Mouse (Mus musculus): ENCODE results near the gene Elmo1. TPM values are rescaled to one million over a fixed set of nuclear protein-coding genes. Genes with fewer than 3 reads are reported as not detected.

Gene Elmo1
- polyA plus RNA-seq, 1 experiment from 2014 or later = 49.5 TPM

GRCm38 (mm10) chr13:20473641-20474078, 383.3 kb downstream of the Elmo1 start:
- H3K27ac ChIP-seq (ENCODE audit: low read depth, low read length) = peak overlapping the region; percentile 69
- peak overlapping the region; percentile 70 for H3K4me2 ChIP-seq (ENCODE audit: low read depth, low read length)
- H3K4me3 ChIP-seq (ENCODE audit: low read depth, low read length) = peak overlapping the region; percentile 44
- H3K4me1 ChIP-seq (ENCODE audit: control insufficient read depth, insufficient read depth, low read length) = peaks cover 23% of the 10 kb centered on the region
- H3K9me3 ChIP-seq (ENCODE audit: control insufficient read depth, low read length) = no peaks in the 10 kb centered on the region
- no peaks in the 10 kb centered on the region for H3K36me3 ChIP-seq (ENCODE audit: control insufficient read depth, insufficient read depth, low read length)
- 35% methylated on average over 7 of the region's 7 CpGs for WGBS
- H3K9ac ChIP-seq (replicated peaks; ENCODE audit: low read depth, low read length) = peak overlapping the region; percentile 46
- no peaks in the 10 kb centered on the region for H3K27me3 ChIP-seq (ENCODE audit: control insufficient read depth, insufficient read depth, low read length)
- ATAC-seq (ENCODE audit: low read depth) = no peak

GRCm38 (mm10) chr13:20474600-20474999, 384.2 kb downstream of the Elmo1 start:
- ATAC-seq (ENCODE audit: low read depth) = no peak
- Histone ChIP-seq H3K4me2 (ENCODE audit: low read depth, low read length) (peak overlapping the region; percentile 70), H3K4me3 (ENCODE audit: low read depth, low read length) (peak overlapping the region; percentile 44), H3K27me3 (ENCODE audit: control insufficient read depth, insufficient read depth, low read length) (no peaks in the 10 kb centered on the region), H3K9ac (replicated peaks; ENCODE audit: low read depth, low read length) (peak overlapping the region; percentile 46), H3K4me1 (ENCODE audit: control insufficient read depth, insufficient read depth, low read length) (peaks cover 23% of the 10 kb centered on the region), H3K9me3 (ENCODE audit: control insufficient read depth, low read length) (no peaks in the 10 kb centered on the region), H3K36me3 (ENCODE audit: control insufficient read depth, insufficient read depth, low read length) (no peaks in the 10 kb centered on the region), H3K27ac (ENCODE audit: low read depth, low read length) (peak overlapping the region; percentile 69; the same call in 1 of the 2 replicates)
- 73% methylated on average over 4 of the region's 4 CpGs for WGBS

GRCm38 (mm10) chr13:20481805-20482204, 391.4 kb downstream of the Elmo1 start:
- no peak overlapping the region for H3K4me2 ChIP-seq (ENCODE audit: low read depth, low read length)
- H3K9ac ChIP-seq (replicated peaks; ENCODE audit: low read depth, low read length) = no peak overlapping the region
- no peak overlapping the region for H3K27ac ChIP-seq (ENCODE audit: low read depth, low read length)
- 91% methylated on average over 1 of the region's 1 CpGs for WGBS
- H3K4me3 ChIP-seq (ENCODE audit: low read depth, low read length) = no peak overlapping the region
- H3K9me3 ChIP-seq (ENCODE audit: control insufficient read depth, low read length) = no peaks in the 10 kb centered on the region
- ATAC-seq (ENCODE audit: low read depth) = no peak
- no peaks in the 10 kb centered on the region for H3K36me3 ChIP-seq (ENCODE audit: control insufficient read depth, insufficient read depth, low read length)
- 0 out of 2 replicates have a peak, but pooled peaks cover 2% of the 10 kb centered on the region for H3K4me1 ChIP-seq (ENCODE audit: control insufficient read depth, insufficient read depth, low read length)
- H3K27me3 ChIP-seq (ENCODE audit: control insufficient read depth, insufficient read depth, low read length) = no peaks in the 10 kb centered on the region

GRCm38 (mm10) chr13:20489110-20489509, 398.7 kb downstream of the Elmo1 start:
- no peaks in the 10 kb centered on the region for H3K9me3 ChIP-seq (ENCODE audit: control insufficient read depth, low read length)
- no peak overlapping the region for H3K9ac ChIP-seq (replicated peaks; ENCODE audit: low read depth, low read length)
- H3K4me3 ChIP-seq (ENCODE audit: low read depth, low read length) = no peak overlapping the region
- H3K4me1 ChIP-seq (ENCODE audit: control insufficient read depth, insufficient read depth, low read length) = peaks cover 3% of the 10 kb centered on the region; the same call in 1 of the 2 replicates
- no peaks in the 10 kb centered on the region for H3K36me3 ChIP-seq (ENCODE audit: control insufficient read depth, insufficient read depth, low read length)
- no peak overlapping the region for H3K4me2 ChIP-seq (ENCODE audit: low read depth, low read length)
- WGBS = 69% methylated on average over 3 of the region's 3 CpGs
- no peak overlapping the region for H3K27ac ChIP-seq (ENCODE audit: low read depth, low read length)
- 0 out of 2 replicates have a peak, but pooled peaks have one; percentile 45 for ATAC-seq (ENCODE audit: low read depth)
- H3K27me3 ChIP-seq (ENCODE audit: control insufficient read depth, insufficient read depth, low read length) = no peaks in the 10 kb centered on the region

- no peaks in the 10 kb centered on the region for H3K36me3 ChIP-seq (ENCODE audit: control insufficient read depth, insufficient read depth, low read length)
- H3K4me2 ChIP-seq (ENCODE audit: low read depth, low read length) = no peak overlapping the region
- H3K4me3 ChIP-seq (ENCODE audit: low read depth, low read length) = no peak overlapping the region
- peak; percentile 44; the same call in 1 of the 2 replicates for ATAC-seq (ENCODE audit: low read depth)
- peaks cover 3% of the 10 kb centered on the region; the same call in 1 of the 2 replicates for H3K4me1 ChIP-seq (ENCODE audit: control insufficient read depth, insufficient read depth, low read length)
- WGBS = 63% methylated on average over 8 of the region's 8 CpGs
- no peaks in the 10 kb centered on the region for H3K9me3 ChIP-seq (ENCODE audit: control insufficient read depth, low read length)
- H3K9ac ChIP-seq (replicated peaks; ENCODE audit: low read depth, low read length) = no peak overlapping the region
- no peaks in the 10 kb centered on the region for H3K27me3 ChIP-seq (ENCODE audit: control insufficient read depth, insufficient read depth, low read length)
- H3K27ac ChIP-seq (ENCODE audit: low read depth, low read length) = no peak overlapping the region
These were observed 399.5 kb downstream of the Elmo1 start for GRCm38 (mm10) chr13:20489698-20490417.

- WGBS = 72% methylated on average over 5 of the region's 5 CpGs
- no peaks in the 10 kb centered on the region for H3K9me3 ChIP-seq (ENCODE audit: control insufficient read depth, low read length)
These were observed 400.6 kb downstream of the Elmo1 start for GRCm38 (mm10) chr13:20490860-20491594.

GRCm38 (mm10) chr13:20491666-20492065, 401.3 kb downstream of the Elmo1 start:
- peaks cover 3% of the 10 kb centered on the region; the same call in 1 of the 2 replicates for H3K4me1 ChIP-seq (ENCODE audit: control insufficient read depth, insufficient read depth, low read length)
- 73% methylated on average over 3 of the region's 3 CpGs for whole genome bisulfite sequencing
- ATAC-seq (ENCODE audit: low read depth) = no peak

More at GRCm38 (mm10) chr13:20490860-20491594, 400.6 kb downstream of the Elmo1 start:
- H3K4me2 ChIP-seq (ENCODE audit: low read depth, low read length) = no peak overlapping the region
- H3K4me3 ChIP-seq (ENCODE audit: low read depth, low read length) = no peak overlapping the region
- H3K36me3 ChIP-seq (ENCODE audit: control insufficient read depth, insufficient read depth, low read length) = no peaks in the 10 kb centered on the region
- peaks cover 3% of the 10 kb centered on the region; the same call in 1 of the 2 replicates for H3K4me1 ChIP-seq (ENCODE audit: control insufficient read depth, insufficient read depth, low read length)
- no peak overlapping the region for H3K9ac ChIP-seq (replicated peaks; ENCODE audit: low read depth, low read length)
- peak; percentile 28; the same call in 1 of the 2 replicates for ATAC-seq (ENCODE audit: low read depth)
- H3K27me3 ChIP-seq (ENCODE audit: control insufficient read depth, insufficient read depth, low read length) = no peaks in the 10 kb centered on the region
- no peak overlapping the region for H3K27ac ChIP-seq (ENCODE audit: low read depth, low read length)

GRCm38 (mm10) chr13:20494047-20494739, 403.8 kb downstream of the Elmo1 start:
- no peak overlapping the region for H3K4me2 ChIP-seq (ENCODE audit: low read depth, low read length)
- no peak overlapping the region for H3K4me3 ChIP-seq (ENCODE audit: low read depth, low read length)
- no peak for ATAC-seq (ENCODE audit: low read depth)
- peaks cover 3% of the 10 kb centered on the region; the same call in 1 of the 2 replicates for H3K4me1 ChIP-seq (ENCODE audit: control insufficient read depth, insufficient read depth, low read length)
- H3K27ac ChIP-seq (ENCODE audit: low read depth, low read length) = no peak overlapping the region
- 85% methylated on average over 6 of the region's 6 CpGs for WGBS
- no peaks in the 10 kb centered on the region for H3K36me3 ChIP-seq (ENCODE audit: control insufficient read depth, insufficient read depth, low read length)
- H3K9ac ChIP-seq (replicated peaks; ENCODE audit: low read depth, low read length) = no peak overlapping the region
- no peaks in the 10 kb centered on the region for H3K9me3 ChIP-seq (ENCODE audit: control insufficient read depth, low read length)
- H3K27me3 ChIP-seq (ENCODE audit: control insufficient read depth, insufficient read depth, low read length) = no peaks in the 10 kb centered on the region

More at GRCm38 (mm10) chr13:20491666-20492065, 401.3 kb downstream of the Elmo1 start:
- H3K4me3 ChIP-seq (ENCODE audit: low read depth, low read length) = no peak overlapping the region
- no peaks in the 10 kb centered on the region for H3K36me3 ChIP-seq (ENCODE audit: control insufficient read depth, insufficient read depth, low read length)
- H3K27ac ChIP-seq (ENCODE audit: low read depth, low read length) = no peak overlapping the region
- no peaks in the 10 kb centered on the region for H3K9me3 ChIP-seq (ENCODE audit: control insufficient read depth, low read length)
- no peaks in the 10 kb centered on the region for H3K27me3 ChIP-seq (ENCODE audit: control insufficient read depth, insufficient read depth, low read length)
- no peak overlapping the region for H3K4me2 ChIP-seq (ENCODE audit: low read depth, low read length)
- H3K9ac ChIP-seq (replicated peaks; ENCODE audit: low read depth, low read length) = no peak overlapping the region
